Mouse (Mus musculus): ENCODE measurements around the gene Plekhg5. TPM values are rescaled to one million over a fixed set of nuclear protein-coding genes. Genes with fewer than 3 reads are reported as not detected.

Plekhg5 gene
- polyA plus RNA-seq, 1 experiment from 2014 or later: 8.1 TPM

DNA sequence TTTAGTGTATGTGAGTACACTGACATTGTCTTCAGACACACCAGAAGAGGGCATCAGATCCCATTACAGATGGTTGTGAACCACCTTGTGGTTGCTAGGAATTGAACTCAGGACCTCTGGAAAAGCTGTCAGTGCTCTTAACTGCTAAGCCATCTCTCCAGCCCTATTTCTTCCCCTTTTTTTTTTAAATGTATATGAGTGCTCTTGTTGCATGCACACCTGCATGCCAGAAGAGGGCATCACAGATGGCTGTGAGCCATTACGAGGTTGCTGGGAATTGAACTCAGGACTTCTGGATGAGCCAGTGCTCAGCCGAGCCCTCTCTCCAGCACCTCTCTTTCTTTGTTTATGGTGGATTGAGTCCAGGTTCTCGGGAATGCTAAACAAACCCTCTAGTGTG, 37.2 kb downstream of the Plekhg5 start:
- no peak overlapping the region for H3K4me3 ChIP-seq
- H3K9me3 ChIP-seq (replicated peaks): no peaks in the 10 kb centered on the region
- H3K27ac ChIP-seq (replicated peaks): no peak overlapping the region
- peaks cover 54% of the 10 kb centered on the region for H3K36me3 ChIP-seq
- no peak for DNase-seq (ENCODE audit: low spot score)
- peaks cover 34% of the 10 kb centered on the region for H3K4me1 ChIP-seq
- 90% methylated on average over 3 of the region's 3 CpGs for WGBS
- peaks cover 85% of the 10 kb centered on the region for H3K27me3 ChIP-seq (ENCODE audit: low read depth, poor library complexity, severe bottlenecking)

DNA sequence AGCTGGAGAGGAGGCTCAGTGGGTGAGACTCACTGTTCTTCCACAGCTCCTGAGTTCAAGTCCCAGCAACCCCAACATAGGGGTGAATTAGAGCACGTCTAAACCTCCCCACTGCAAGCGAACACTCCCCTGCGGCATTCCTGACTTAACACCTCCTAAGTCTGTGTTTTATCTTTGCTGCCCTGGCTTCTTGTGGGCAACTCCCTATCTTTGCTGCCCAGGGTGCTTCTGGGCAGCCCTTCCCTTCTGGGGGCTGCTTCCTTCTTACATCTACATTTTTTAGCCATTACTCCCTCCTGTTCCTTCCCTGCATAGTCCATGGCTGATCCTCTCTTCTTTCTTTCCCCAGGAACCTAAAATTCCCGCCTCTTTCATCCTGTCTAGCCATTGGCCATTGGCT, 38.4 kb downstream of the Plekhg5 start:
- Histone ChIP-seq H3K9me3 (replicated peaks) (no peaks in the 10 kb centered on the region), H3K4me1 (peaks cover 39% of the 10 kb centered on the region), H3K27ac (replicated peaks) (no peak overlapping the region), H3K36me3 (peaks cover 59% of the 10 kb centered on the region), H3K4me3 (no peak overlapping the region), H3K27me3 (ENCODE audit: low read depth, poor library complexity, severe bottlenecking) (peaks cover 97% of the 10 kb centered on the region)
- WGBS: 82% methylated on average over 4 of the region's 4 CpGs
- no peak for DNase-seq (ENCODE audit: low spot score)

DNA sequence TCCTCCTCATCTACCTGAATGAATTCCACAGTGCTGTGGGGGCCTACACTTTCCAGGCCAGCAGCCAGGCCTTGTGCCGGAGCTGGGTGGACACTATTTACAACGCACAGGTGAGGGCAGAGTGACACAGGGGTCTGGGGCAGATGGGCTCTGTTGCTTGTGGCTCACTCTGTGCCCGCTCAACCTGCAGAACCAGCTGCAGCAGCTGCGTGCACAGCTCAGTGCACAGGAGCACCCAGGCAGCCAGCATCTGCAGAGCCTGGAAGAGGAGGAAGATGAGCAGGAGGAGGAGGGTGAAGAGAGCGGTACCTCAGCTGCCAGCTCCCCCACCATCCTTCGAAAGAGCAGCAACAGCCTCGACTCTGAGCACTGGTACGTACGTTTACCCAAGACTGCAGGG, 40.0 kb downstream of the Plekhg5 start:
- 64% methylated on average over 9 of the region's 9 CpGs for WGBS
- Histone ChIP-seq H3K4me3 (no peak overlapping the region), H3K27me3 (ENCODE audit: low read depth, poor library complexity, severe bottlenecking) (peaks cover 97% of the 10 kb centered on the region), H3K27ac (replicated peaks) (no peak overlapping the region), H3K36me3 (peaks cover 46% of the 10 kb centered on the region), H3K4me1 (peaks cover 44% of the 10 kb centered on the region), H3K9me3 (replicated peaks) (no peaks in the 10 kb centered on the region)
- DNase-seq (ENCODE audit: low spot score): no peak

DNA sequence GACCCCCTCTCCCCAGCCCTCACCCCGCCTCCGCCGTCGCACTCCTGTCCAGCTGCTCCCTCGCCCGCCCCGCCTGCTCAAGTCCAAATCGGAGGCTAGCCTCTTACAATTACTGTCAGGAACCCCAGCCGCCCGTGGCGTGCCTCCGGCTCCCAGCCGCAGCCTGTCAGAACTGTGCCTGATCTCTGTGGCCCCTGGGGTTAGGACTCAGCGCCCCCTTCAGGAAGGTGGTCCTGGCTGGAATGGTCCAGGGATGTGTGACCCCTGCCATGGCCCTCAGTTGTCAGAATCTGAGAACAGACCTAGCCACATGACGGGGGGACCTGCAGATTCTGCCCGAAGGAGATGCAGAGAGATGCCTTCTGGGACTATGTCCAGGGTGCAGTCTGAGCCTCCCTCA, 41.8 kb downstream of the Plekhg5 start:
- H3K4me1 ChIP-seq: peaks cover 34% of the 10 kb centered on the region
- H3K9me3 ChIP-seq (replicated peaks): no peaks in the 10 kb centered on the region
- peaks cover 38% of the 10 kb centered on the region for H3K36me3 ChIP-seq
- H3K4me3 ChIP-seq: no peak overlapping the region
- WGBS: 54% methylated on average over 16 of the region's 16 CpGs
- H3K27ac ChIP-seq (replicated peaks): no peak overlapping the region
- no peak for DNase-seq (ENCODE audit: low spot score)
- H3K27me3 ChIP-seq (ENCODE audit: low read depth, poor library complexity, severe bottlenecking): peaks cover 97% of the 10 kb centered on the region

DNA sequence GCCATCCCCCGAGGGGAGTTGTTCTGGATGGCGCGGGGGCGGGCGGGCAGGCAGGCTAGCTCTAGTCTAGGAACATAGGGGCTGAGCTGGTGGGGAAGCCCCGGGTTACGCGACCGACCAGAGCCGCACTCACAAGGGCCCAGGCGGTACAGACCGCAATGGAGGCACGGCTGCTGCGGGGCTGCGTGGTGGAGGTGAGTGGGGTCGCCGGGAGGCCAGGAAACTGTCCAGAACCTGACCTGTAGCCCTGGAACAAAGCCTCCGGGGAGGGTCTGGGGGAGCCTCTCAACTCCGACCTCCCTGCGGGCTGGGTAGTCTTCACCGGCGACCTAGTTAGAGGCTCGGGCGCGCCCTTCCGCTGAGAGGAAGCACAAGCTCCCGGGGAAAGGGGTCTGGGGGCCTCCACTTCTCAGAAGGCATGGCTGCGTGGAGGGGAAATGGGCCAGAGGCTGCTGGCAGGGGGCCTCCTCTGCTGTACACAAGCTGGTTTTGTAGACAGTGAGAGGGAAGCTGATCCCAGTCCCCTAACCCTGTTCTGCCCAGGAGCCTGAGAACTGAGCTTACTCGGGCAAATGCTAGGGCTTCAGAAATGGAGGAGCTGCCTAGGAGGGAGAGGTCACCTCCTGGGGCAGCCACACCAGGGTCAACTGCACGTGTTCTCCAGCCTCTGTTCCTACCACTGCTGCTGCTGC, 43.8 kb downstream of the Plekhg5 start, which contains the start of gene Tnfrsf25:
Tnfrsf25 (plus strand) TSS at position 14 of the 692 bp plus-strand sequence.
- H3K36me3 ChIP-seq: peaks cover 29% of the 10 kb centered on the region
- H3K4me1 ChIP-seq: peaks cover 53% of the 10 kb centered on the region
- no peaks in the 10 kb centered on the region for H3K9me3 ChIP-seq (replicated peaks)
- peaks cover 99% of the 10 kb centered on the region for H3K27me3 ChIP-seq (ENCODE audit: low read depth, poor library complexity, severe bottlenecking)
- peak within 1 kb of the TSS; percentile 42 for H3K4me3 ChIP-seq
- no peak for DNase-seq (ENCODE audit: low spot score)
- WGBS: 1% methylated on average over 30 of the region's 30 CpGs
- H3K27ac ChIP-seq (replicated peaks): no peak within 1 kb of the TSS

DNA sequence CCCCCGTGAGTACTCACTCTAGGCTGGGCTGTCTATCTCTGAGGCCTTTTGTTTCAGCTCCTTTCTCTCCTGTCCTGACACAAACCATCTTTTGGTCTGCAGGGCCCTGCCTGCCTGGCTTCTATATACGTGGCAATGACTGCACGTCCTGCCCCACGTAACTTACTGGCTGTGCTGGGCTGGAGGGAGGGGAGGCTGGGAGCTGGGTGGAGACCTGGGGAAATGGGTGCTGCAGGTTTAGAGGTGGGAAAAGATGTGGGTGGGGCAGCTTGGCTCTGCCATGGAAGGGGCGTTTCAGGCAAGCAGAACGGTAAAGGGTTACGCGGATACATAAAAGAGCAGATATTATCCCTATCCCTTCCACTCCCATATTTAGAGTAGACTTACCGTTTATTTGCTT, 45.2 kb downstream of the Plekhg5 start:
- no peak for DNase-seq (ENCODE audit: low spot score)
- Histone ChIP-seq H3K4me1 (peaks cover 51% of the 10 kb centered on the region), H3K27me3 (ENCODE audit: low read depth, poor library complexity, severe bottlenecking) (peaks cover 100% of the 10 kb centered on the region), H3K4me3 (no peak overlapping the region), H3K36me3 (peaks cover 18% of the 10 kb centered on the region), H3K27ac (replicated peaks) (no peak overlapping the region), H3K9me3 (replicated peaks) (no peaks in the 10 kb centered on the region)
- WGBS: 76% methylated on average over 9 of the region's 9 CpGs

DNA sequence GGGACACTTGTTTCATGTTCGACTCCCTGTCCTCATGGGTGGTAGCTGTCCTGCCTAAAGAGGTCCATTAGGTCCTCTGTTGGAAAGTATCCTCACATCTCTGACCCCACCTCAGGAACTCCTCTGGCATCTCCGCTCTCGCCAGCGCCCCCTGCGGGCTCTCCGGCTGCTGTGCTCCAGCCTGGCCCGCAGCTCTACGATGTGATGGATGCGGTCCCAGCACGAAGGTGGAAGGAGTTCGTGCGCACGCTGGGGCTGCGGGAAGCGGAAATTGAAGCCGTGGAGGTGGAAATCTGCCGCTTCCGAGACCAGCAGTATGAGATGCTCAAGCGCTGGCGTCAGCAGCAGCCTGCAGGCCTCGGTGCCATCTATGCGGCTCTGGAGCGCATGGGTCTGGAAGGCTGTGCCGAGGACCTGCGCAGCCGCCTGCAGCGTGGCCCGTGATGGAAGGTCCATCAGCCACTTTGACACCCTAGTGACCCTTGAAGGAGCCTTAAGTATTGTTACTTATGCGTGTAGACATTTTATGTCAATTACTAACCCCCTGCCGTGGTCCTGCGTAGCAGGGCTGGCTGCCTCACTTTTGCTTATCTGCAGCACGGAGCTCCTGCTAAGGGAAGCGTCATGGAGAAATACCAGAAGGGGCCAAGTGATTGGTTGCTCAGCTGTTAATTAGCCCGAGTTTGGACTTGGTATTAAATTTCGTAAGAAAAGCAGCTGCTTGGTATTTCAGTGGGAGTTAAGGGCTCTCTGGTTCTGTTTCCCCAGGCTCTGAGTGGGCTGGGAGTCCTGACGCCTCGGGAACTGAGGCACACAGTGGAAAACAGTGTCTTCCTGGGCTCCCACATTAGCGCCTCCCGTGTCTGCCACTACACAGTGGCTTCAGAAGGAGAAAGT, 47.3 kb downstream of the Plekhg5 start:
- no peaks in the 10 kb centered on the region for H3K9me3 ChIP-seq (replicated peaks)
- H3K36me3 ChIP-seq: peaks cover 5% of the 10 kb centered on the region
- H3K27ac ChIP-seq (replicated peaks): no peak overlapping the region
- 2% methylated on average over 39 of the region's 39 CpGs for WGBS
- peak overlapping the region; percentile 40 for H3K4me3 ChIP-seq
- peaks cover 46% of the 10 kb centered on the region for H3K4me1 ChIP-seq
- peaks cover 100% of the 10 kb centered on the region for H3K27me3 ChIP-seq (ENCODE audit: low read depth, poor library complexity, severe bottlenecking)
- peak; percentile 69 for DNase-seq (ENCODE audit: low spot score)

DNA sequence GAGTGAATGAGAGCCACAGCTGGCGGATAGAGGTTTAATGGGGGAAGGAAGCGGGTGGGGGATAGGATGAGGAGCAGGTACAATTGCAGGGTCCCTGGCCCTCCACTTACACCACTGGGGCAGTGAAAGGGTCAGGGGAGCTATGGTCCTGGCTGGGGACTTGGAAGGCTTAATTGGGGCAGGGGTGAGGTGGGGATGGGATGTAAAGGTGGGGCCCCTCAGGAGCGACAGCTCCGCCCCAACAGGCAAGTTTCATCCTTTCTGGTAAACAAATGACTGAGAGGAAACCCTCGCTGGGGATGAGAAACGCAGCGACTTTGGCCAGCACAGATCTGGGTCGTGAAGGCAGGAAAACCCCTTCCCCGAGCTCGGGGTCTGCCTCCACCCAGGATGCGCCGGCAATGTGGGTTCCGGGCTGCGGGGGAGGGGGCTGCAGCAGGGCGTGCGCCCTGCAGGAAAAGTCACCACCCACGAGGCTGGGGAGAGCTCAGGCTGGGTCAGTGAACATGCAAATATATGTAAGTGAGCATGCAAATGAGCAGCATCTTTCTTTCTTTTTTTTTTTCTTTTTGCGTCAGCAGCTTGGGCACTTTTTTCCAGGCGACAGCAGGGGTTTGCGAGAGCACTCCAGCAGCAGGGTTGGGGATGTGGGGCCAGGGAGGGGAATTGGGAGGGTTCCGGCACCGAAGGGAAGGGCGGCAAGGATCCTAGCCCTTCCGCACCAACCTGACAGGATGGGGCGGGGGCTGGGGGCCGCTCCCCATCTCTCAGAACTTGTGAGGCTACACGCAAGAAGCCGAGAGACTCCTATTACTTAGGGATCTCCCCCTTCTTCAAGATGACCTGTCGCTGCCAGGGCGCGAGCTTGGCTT, 48.2 kb downstream of the Plekhg5 start:
- WGBS: under 1% methylated on average over 31 of the region's 31 CpGs
- no peak for DNase-seq (ENCODE audit: low spot score)
- peaks cover 51% of the 10 kb centered on the region for H3K4me1 ChIP-seq
- H3K9me3 ChIP-seq (replicated peaks): no peaks in the 10 kb centered on the region
- H3K4me3 ChIP-seq: peak overlapping the region; percentile 40
- no peaks in the 10 kb centered on the region for H3K36me3 ChIP-seq
- no peak overlapping the region for H3K27ac ChIP-seq (replicated peaks)
- peaks cover 100% of the 10 kb centered on the region for H3K27me3 ChIP-seq (ENCODE audit: low read depth, poor library complexity, severe bottlenecking)

DNA sequence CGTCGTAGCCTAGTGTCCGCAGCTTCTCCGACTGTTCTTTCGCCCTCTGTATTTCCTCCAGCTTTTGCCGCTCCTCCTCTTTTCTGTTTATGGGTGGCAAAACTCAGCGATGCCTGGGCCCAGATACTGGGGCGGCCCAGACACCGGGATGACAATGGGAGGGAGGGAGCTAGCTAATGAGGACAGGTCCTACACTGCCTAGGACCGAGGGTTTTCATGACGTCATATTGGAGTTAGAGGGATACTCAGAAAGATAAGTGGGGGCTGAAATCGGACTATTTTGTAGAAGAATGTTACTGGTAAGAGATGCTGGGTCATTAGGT, 48.8 kb downstream of the Plekhg5 start:
- peaks cover 51% of the 10 kb centered on the region for H3K4me1 ChIP-seq
- no peak overlapping the region for H3K27ac ChIP-seq (replicated peaks)
- peak overlapping the region; percentile 40 for H3K4me3 ChIP-seq
- under 1% methylated on average over 12 of the region's 12 CpGs for WGBS
- H3K36me3 ChIP-seq: no peaks in the 10 kb centered on the region
- H3K27me3 ChIP-seq (ENCODE audit: low read depth, poor library complexity, severe bottlenecking): peaks cover 100% of the 10 kb centered on the region
- no peak for DNase-seq (ENCODE audit: low spot score)
- no peaks in the 10 kb centered on the region for H3K9me3 ChIP-seq (replicated peaks)

DNA sequence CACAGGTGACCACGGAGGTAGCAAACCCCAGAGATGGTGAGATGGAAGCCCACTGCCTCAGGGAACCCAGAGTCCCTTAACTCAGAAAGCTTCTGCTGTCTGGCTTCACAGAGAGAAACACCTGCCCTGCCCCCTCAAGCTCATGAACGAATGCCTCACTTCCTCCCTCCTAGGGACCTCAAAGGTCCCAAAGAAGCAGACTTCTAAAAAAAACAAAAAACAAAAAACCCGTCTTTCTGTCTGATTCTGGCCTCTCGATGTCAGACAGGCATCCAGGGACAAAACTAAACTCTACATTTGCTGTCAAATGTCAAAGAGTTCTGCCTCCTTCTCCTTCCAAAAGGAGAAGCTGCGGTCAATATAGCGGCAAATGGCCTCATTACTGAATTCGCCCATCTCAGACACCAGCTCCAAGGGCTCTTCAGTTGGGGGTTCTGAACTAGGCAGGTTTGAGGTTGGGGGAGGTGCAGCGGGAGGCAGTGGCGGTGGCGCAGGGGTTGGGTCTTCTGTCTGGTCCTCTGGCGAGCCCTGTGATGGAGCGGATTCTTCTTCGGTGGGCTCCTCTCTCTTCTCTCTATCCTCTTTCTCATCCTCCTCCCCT, 52.2 kb downstream of the Plekhg5 start:
- WGBS: 9% methylated on average over 13 of the region's 13 CpGs
- Histone ChIP-seq H3K4me3 (no peak overlapping the region), H3K9me3 (replicated peaks) (no peaks in the 10 kb centered on the region), H3K27me3 (ENCODE audit: low read depth, poor library complexity, severe bottlenecking) (peaks cover 100% of the 10 kb centered on the region), H3K36me3 (no peaks in the 10 kb centered on the region), H3K4me1 (peaks cover 57% of the 10 kb centered on the region), H3K27ac (replicated peaks) (no peak overlapping the region)
- no peak for DNase-seq (ENCODE audit: low spot score)

DNA sequence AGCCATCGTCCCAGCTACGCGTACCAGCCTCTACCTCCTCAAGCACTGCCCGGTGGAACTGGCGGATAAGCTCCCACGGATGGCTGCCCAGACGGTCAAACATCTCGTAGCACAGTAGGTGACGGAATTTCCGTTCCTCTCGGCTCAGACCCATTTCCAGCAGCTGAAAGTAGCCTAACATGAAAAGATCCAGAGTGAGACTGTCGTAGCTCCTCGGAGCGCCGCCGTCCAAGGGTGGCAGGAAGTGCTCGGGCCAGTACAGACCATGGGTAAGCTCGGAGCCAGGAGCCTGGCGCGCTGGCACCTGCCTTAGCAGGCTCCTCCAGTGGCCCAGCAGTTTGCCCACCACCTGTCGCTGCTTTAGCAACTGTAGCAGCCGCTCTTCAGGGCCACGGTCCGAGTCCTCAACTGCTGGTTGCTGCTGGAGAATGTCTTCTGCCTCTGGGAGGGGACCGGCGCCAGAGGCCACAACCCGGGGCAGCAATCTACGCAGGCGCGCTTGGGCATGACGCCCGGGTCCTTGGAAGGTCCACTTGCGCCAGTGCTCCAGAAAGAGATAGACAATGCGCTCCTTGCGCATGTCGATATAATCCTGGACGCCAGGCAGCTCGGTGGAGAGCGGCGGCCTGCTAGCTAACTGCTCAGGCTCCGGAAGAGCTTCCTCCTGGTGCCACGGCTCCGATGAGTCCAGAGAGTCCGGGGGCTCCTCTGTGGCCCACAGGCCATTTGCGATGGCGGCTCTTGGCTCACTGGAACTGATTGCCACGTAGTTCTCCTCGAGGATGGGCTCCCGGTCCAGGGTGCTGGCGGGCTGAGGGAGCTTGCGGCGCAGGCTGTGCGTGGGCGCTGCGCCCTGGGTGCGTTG, 53.1 kb downstream of the Plekhg5 start:
- Histone ChIP-seq H3K27ac (replicated peaks) (0 out of 2 replicates have a peak overlapping the region, but pooled peaks have one; percentile 9), H3K4me3 (peak overlapping the region; percentile 44), H3K4me1 (peaks cover 57% of the 10 kb centered on the region), H3K9me3 (replicated peaks) (no peaks in the 10 kb centered on the region), H3K36me3 (no peaks in the 10 kb centered on the region), H3K27me3 (ENCODE audit: low read depth, poor library complexity, severe bottlenecking) (peaks cover 100% of the 10 kb centered on the region)
- DNase-seq (ENCODE audit: low spot score): peak; percentile 51
- WGBS: 5% methylated on average over 56 of the region's 56 CpGs

Data from midbrain, embryonic 10.5 days (tissue).